Mouse (Mus musculus) liver, embryonic 14.5 days (tissue): Measurements from ENCODE around the gene Tmem88.

Experiments
- CTCF ChIP-seq: IDR thresholded peaks from 2 replicates; pipeline ENCODE4 v1.5.1; 2016; ENCODE audit warnings: antibody characterized with exemption, low read depth, control low read depth
- EP300 ChIP-seq: IDR thresholded peaks from 2 replicates; pipeline ENCODE4 v1.6.1; 2016; ENCODE audit warnings: antibody characterized with exemption, low read depth

DNA sequence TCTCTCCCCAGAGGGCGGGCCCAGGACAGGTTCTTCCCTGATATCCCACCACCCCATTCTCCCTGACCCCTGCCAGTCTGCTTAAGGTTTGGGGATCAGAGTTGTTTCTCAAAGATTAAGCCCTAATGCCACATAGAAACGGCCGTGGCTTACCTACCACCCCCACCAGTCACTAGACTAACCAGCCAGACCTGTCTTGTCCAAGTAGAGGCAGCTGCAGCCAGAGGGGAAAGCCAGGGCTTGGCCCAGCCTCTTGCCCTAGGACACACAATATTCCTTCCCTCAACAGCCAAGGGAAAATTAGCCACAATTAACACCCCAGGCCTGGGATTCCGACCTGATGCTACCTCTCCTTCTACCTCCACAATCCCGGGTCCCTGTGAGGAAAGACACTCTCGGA, 32.3 kb downstream of the Tmem88 start:
- TF ChIP-seq CTCF (no peak), EP300 (no peak)
